Mouse (Mus musculus): ENCODE measurements at regions not wholly inside any gene's neighbourhood (a gene's known extent, or its start where the extent isn't known, plus 50 kb on each side); places are given as distances from the start of the nearest gene placed in this dataset.

GRCm38 (mm10) chr16:91160679-91161078 lies 64.6 kb upstream of the Olig2 start:
- TF ChIP-seq CTCF (IDR thresholded peaks at IDR 0.05; ENCODE audit: control insufficient read depth, insufficient read depth, insufficient read length), result peak; percentile 7
- TF ChIP-seq MAX (IDR thresholded peaks at IDR 0.05), result no peak

Data from C2C12 (cell line).